Mouse (Mus musculus): ENCODE measurements around the gene Aurkb. TPM values are rescaled to one million over a fixed set of nuclear protein-coding genes. Genes with fewer than 3 reads are reported as not detected.
A peak's percentile ranks its signal among the peaks of the same experiment; 100 is the strongest.

Aurkb gene
- polyA plus RNA-seq, 2 experiments: 109 to 124 TPM

DNA sequence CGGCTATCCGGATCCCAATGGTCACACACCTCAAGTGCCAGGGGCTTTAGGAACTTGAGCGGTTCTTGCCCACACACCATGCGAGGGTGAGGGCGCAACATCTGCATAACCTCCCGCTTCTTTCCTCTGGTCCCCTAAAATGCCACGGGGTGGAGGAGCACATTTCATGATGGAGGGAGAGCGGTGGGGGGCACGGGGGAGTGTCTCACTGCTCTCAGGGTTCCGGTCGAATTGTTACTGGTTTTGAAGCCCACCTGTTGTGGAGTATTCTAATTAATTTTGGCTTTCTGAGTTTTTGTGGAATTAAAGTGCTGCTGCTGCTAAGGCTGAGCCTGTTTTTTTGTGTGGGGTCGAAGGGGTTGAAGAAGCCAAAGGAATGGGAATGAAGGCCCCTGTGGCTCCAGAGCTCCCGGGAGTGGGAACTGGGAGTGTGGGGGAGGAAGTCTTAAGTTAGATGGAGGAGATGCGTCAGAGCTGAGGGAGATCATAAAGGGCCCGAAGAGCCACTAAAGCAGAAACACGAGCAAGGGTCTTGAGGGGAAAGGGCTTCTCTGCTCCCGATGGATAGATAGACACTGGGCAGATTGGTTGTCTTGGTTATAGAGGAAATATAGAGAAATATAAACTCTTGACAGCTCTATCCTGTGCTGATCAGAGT lies 15.9 kb downstream of the Aurkb start:
- WGBS: 12% methylated on average over 17 of the region's 17 CpGs
- H3K9me3 ChIP-seq (ENCODE audit: control insufficient read depth, low read length): no peaks in the 10 kb centered on the region
- H3K4me1 ChIP-seq (ENCODE audit: control insufficient read depth, insufficient read depth, low read length): peaks cover 19% of the 10 kb centered on the region
- ATAC-seq (ENCODE audit: low FRiP score, low read depth): no peak
- no peak for TF ChIP-seq POLR2A (IDR thresholded peaks at IDR 0.05; ENCODE audit: borderline replicate concordance, extremely low read depth, insufficient read depth, insufficient read length)
- H3K9ac ChIP-seq (ENCODE audit: low read depth, low read length, severe bottlenecking): peak overlapping the region; percentile 64; the same call in 1 of the 2 replicates
- no peak overlapping the region for H3K27ac ChIP-seq (replicated peaks; ENCODE audit: low read depth, low read length)
- H3K4me2 ChIP-seq (replicated peaks; ENCODE audit: low read depth, low read length, severe bottlenecking): peak overlapping the region; percentile 87
- no peaks in the 10 kb centered on the region for H3K27me3 ChIP-seq (ENCODE audit: control insufficient read depth, insufficient read depth, low read length)
- no peaks in the 10 kb centered on the region for H3K36me3 ChIP-seq (ENCODE audit: control insufficient read depth, insufficient read depth, low read length)
- DNase-seq (ENCODE audit: low spot score): no peak
- H3K4me3 ChIP-seq (replicated peaks; ENCODE audit: low read length): peak overlapping the region; percentile 54

DNA sequence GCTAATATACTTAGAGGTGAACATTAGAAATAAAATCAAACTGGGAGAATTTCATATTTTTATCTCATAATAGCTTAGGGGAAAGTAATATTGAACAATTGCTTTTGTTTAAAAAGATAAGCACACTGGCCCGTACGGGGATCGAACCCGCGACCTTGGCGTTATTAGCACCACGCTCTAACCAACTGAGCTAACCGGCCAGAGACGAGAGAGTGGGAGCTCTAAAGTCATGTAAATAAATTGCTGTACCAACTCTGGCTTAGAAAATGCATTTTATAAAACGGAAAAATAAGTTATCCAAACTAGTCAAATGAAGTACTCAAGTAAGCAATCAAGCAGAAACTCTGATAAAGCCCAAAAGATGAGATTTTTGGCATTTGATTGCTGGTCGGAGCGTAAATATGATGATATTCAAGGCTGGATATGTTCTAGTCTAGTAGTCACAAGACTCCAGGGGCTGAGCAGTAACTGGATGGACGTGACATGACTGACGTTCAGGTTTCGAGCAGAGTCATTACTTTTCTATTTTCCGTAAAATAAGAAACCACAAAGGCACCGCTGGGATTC lies 16.8 kb downstream of the Aurkb start:
- Histone ChIP-seq H3K36me3 (ENCODE audit: control insufficient read depth, insufficient read depth, low read length) (no peaks in the 10 kb centered on the region), H3K9ac (ENCODE audit: low read depth, low read length, severe bottlenecking) (no peak overlapping the region), H3K9me3 (ENCODE audit: control insufficient read depth, low read length) (no peaks in the 10 kb centered on the region), H3K4me2 (replicated peaks; ENCODE audit: low read depth, low read length, severe bottlenecking) (peak overlapping the region; percentile 87), H3K4me3 (replicated peaks; ENCODE audit: low read length) (peak overlapping the region; percentile 46), H3K27ac (replicated peaks; ENCODE audit: low read depth, low read length) (no peak overlapping the region), H3K27me3 (ENCODE audit: control insufficient read depth, insufficient read depth, low read length) (no peaks in the 10 kb centered on the region), H3K4me1 (ENCODE audit: control insufficient read depth, insufficient read depth, low read length) (peaks cover 23% of the 10 kb centered on the region)
- ATAC-seq (ENCODE audit: low FRiP score, low read depth) (no peak), DNase-seq (ENCODE audit: low spot score) (peak; percentile 79)
- under 1% methylated on average over 17 of the region's 17 CpGs for WGBS
- no peak for TF ChIP-seq POLR2A (IDR thresholded peaks at IDR 0.05; ENCODE audit: borderline replicate concordance, extremely low read depth, insufficient read depth, insufficient read length)

DNA sequence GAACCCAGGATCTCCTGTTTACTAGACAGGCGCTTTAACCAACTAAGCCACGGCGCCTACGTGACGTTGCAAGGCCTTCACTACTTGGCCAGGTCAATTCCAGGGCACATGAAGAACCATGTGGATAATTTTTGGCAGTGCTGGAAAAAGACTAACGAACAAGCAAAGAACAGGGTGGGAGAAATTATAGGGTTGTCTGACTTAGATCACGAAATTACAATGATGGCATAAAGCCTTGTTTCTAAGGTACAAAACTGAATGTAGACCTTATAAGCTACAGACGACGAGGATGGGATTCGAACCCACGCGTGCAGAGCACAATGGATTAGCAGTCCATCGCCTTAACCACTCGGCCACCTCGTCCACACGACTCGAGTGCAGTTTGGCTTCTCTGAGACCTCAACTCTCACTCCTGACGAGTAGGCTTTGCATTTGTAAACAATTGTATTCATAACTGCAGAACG lies 17.3 kb downstream of the Aurkb start:
- peak overlapping the region; percentile 52; the same call in 1 of the 2 replicates for H3K9ac ChIP-seq (ENCODE audit: low read depth, low read length, severe bottlenecking)
- ATAC-seq (ENCODE audit: low FRiP score, low read depth): peak; percentile 65
- H3K4me1 ChIP-seq (ENCODE audit: control insufficient read depth, insufficient read depth, low read length): peaks cover 23% of the 10 kb centered on the region
- no peak for TF ChIP-seq POLR2A (IDR thresholded peaks at IDR 0.05; ENCODE audit: borderline replicate concordance, extremely low read depth, insufficient read depth, insufficient read length)
- DNase-seq (ENCODE audit: low spot score): peak; percentile 97
- peak overlapping the region; percentile 46 for H3K4me3 ChIP-seq (replicated peaks; ENCODE audit: low read length)
- H3K36me3 ChIP-seq (ENCODE audit: control insufficient read depth, insufficient read depth, low read length): no peaks in the 10 kb centered on the region
- under 1% methylated on average over 19 of the region's 19 CpGs for WGBS
- H3K27me3 ChIP-seq (ENCODE audit: control insufficient read depth, insufficient read depth, low read length): no peaks in the 10 kb centered on the region
- peak overlapping the region; percentile 87 for H3K4me2 ChIP-seq (replicated peaks; ENCODE audit: low read depth, low read length, severe bottlenecking)
- H3K9me3 ChIP-seq (ENCODE audit: control insufficient read depth, low read length): no peaks in the 10 kb centered on the region
- H3K27ac ChIP-seq (replicated peaks; ENCODE audit: low read depth, low read length): peak overlapping the region; percentile 82

DNA sequence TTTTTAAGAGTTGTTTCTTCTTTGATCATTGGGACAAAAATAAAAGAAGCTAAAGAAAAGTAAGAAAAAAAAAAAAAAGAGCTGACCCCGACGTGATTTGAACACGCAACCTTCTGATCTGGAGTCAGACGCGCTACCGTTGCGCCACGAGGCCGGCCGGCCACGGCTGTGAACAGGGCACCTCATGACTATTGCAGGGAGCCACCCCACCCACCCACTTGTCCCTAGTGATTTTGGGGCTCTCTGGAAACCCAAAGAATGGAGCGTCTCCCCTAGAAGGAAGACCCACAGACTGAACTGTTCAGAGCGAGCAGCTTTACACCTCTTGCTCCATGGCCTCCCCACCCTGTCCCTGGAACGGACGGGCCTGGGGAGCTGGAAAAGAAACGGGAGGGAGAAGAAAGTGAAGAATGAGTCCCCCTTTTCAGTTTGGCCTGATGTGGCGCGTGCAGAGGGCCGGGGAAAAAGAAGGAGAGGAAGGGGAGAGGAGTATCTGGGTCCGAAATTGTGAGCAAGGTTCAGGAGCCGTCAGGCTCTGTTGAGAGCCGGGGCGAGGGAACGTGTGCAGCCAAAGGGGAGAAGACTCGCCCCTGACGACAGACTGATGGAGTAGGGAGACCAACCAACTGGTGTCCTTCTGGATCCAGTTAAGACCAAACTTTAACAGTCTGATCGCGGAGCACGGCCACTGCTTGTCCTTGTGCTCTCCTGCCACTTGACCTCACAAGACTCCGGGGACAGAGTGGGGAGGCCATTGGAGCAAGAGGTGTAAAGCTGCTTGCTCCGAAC lies 18.2 kb downstream of the Aurkb start:
- Histone ChIP-seq H3K27ac (replicated peaks; ENCODE audit: low read depth, low read length) (peak overlapping the region; percentile 82), H3K4me1 (ENCODE audit: control insufficient read depth, insufficient read depth, low read length) (peaks cover 19% of the 10 kb centered on the region), H3K4me3 (replicated peaks; ENCODE audit: low read length) (peak overlapping the region; percentile 46), H3K36me3 (ENCODE audit: control insufficient read depth, insufficient read depth, low read length) (no peaks in the 10 kb centered on the region), H3K9me3 (ENCODE audit: control insufficient read depth, low read length) (no peaks in the 10 kb centered on the region), H3K4me2 (replicated peaks; ENCODE audit: low read depth, low read length, severe bottlenecking) (peak overlapping the region; percentile 87), H3K9ac (ENCODE audit: low read depth, low read length, severe bottlenecking) (peak overlapping the region; percentile 52), H3K27me3 (ENCODE audit: control insufficient read depth, insufficient read depth, low read length) (no peaks in the 10 kb centered on the region)
- 1% methylated on average over 31 of the region's 31 CpGs for WGBS
- TF ChIP-seq POLR2A (IDR thresholded peaks at IDR 0.05; ENCODE audit: borderline replicate concordance, extremely low read depth, insufficient read depth, insufficient read length): 0 out of 2 replicates have a peak, but pooled peaks have one; percentile 15
- ATAC-seq (ENCODE audit: low FRiP score, low read depth) (peak; percentile 54), DNase-seq (ENCODE audit: low spot score) (peak; percentile 80)
